Mouse (Mus musculus) CD4-positive, CD25-positive, alpha-beta regulatory T cell, adult 9 weeks (primary cell): ENCODE measurements around the gene Col5a1. TPM values are rescaled to one million over a fixed set of nuclear protein-coding genes. Genes with fewer than 3 reads are reported as not detected.

Source experiments
- polyA plus RNA-seq: library from polyadenylated mRNA; unstranded; fragments of 100-300 nt; shearing (Covaris generic); gene quantifications from one replicate; pipeline ENCODE4 v1.2.1, GENCODE M21; 2017

The Col5a1 gene
- polyA plus RNA-seq: not detected

DNA sequence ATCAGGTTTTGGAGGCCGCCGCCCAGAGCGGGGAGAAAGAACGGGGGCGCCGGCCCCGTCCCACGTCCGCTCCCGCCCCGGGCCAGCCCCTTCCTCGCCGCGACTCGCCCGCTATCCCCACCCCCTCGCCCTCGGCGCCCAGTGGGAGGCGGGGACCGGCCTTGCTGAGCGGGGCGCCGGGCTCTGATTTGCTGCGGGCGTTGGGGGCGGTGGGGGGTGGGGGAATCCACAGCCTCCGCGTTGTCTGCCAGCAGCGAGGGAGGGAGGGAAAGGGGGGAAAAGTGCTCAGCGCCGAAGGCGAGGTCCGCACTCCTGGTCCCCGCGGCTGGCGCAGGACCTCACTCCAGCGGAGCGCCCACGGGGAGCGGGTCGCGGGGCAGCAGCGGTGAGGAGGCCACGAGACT is at the start of gene Col5a1:
Gene Col5a1, plus strand, starts transcription at position 278 of the 404 bp plus-strand sequence.

GRCm38 (mm10) chr2:28084768-28085167 is 198.5 kb downstream of the Col5a1 start, which contains the start of gene Fcnb:
Gene Fcnb (minus strand): TSS chr2:28084885.

Other genes with a start within 250 kb of the Col5a1 start
- gene Rxra, start 210.0 kb upstream of the Col5a1 start, polyA plus RNA-seq: 4.2 TPM
- gene Fcnb, start 198.5 kb downstream of the Col5a1 start, polyA plus RNA-seq: not detected